Mouse (Mus musculus) ES-E14 (cell line): Measurements from ENCODE around the gene Wbp1l. TPM values are rescaled to one million over a fixed set of nuclear protein-coding genes. Genes with fewer than 3 reads are reported as not detected.

ENCODE experiments used
- DNase-seq: peaks from one replicate; pipeline ENCODE4 v3.0.0-alpha.2; 2013; ENCODE audit warnings: low read depth, low spot score
- H3K27ac ChIP-seq: 2 replicates; pipeline ENCODE4 v1.5.1; 2012; ENCODE audit warnings: low read depth, mild to moderate bottlenecking, low read length, moderate library complexity, mixed read lengths; ENCODE audit not compliant: poor library complexity, insufficient read depth, severe bottlenecking
- H3K36me3 ChIP-seq: 2 replicates; pipeline ENCODE4 v1.6.1; 2012; ENCODE audit warnings: mild to moderate bottlenecking, low read length, moderate library complexity, mixed read lengths; ENCODE audit not compliant: control insufficient read depth, poor library complexity, insufficient read depth, severe bottlenecking
- H3K4me1 ChIP-seq, 2 experiments: fragments of 150-350 bp in 1 of 2; sonication (generic) in 1 of 2; 2 replicates each; pipeline ENCODE4 v1.6.1; 2012; ENCODE audit warnings: low read length in 2 of 2, mild to moderate bottlenecking in 1 of 2, mixed read lengths in 1 of 2; ENCODE audit not compliant: control insufficient read depth in 2 of 2, insufficient read depth in 2 of 2, poor library complexity in 1 of 2
- H3K4me3 ChIP-seq, 2 experiments: fragments of 150-350 bp in 1 of 2; sonication (generic) in 1 of 2; 2 replicates each; pipeline ENCODE4 v1.5.1; 2012; ENCODE audit warnings: low read length in 2 of 2, low read depth in 1 of 2, mild to moderate bottlenecking in 1 of 2, mixed read lengths in 1 of 2; ENCODE audit not compliant: insufficient read depth in 1 of 2, poor library complexity in 1 of 2, severe bottlenecking in 1 of 2
- H3K9ac ChIP-seq: 2 replicates; pipeline ENCODE4 v1.6.1; 2012; ENCODE audit warnings: low read depth, mild to moderate bottlenecking, low read length, mixed read lengths; ENCODE audit not compliant: poor library complexity, insufficient read depth, severe bottlenecking
- H3K9me3 ChIP-seq: fragments of 150-350 bp; sonication (generic); 2 replicates; pipeline ENCODE4 v1.6.1; 2012; ENCODE audit warnings: low read depth, mild to moderate bottlenecking, low read length; ENCODE audit not compliant: control insufficient read depth, insufficient read depth
- CHD2 ChIP-seq: IDR thresholded peaks from 2 replicates; pipeline ENCODE4 v1.6.1; 2014; ENCODE audit warnings: mild to moderate bottlenecking, low read depth, low read length, inconsistent platforms
- HCFC1 ChIP-seq: IDR thresholded peaks from 2 replicates; pipeline ENCODE4 v1.6.1; 2012; ENCODE audit warnings: low read length, inconsistent platforms, borderline replicate concordance; ENCODE audit not compliant: insufficient read depth
- MAFK ChIP-seq: IDR thresholded peaks from 2 replicates; pipeline ENCODE4 v1.6.1; 2014; ENCODE audit warnings: mild to moderate bottlenecking, low read depth, low read length, inconsistent platforms; ENCODE audit not compliant: insufficient read depth
- ZC3H11A ChIP-seq: IDR thresholded peaks from 2 replicates; pipeline ENCODE4 v1.6.1; 2012; ENCODE audit warnings: low read depth, mild to moderate bottlenecking, inconsistent platforms, low read length, borderline replicate concordance
- ZNF384 ChIP-seq: IDR thresholded peaks from 2 replicates; pipeline ENCODE4 v1.6.1; 2012; ENCODE audit warnings: low read depth, low read length, inconsistent platforms
- in situ Hi-C, 2 experiments: fragments of 600-800 bp; cut with MboI; formaldehyde crosslinking; loops; one replicate each; pipeline ENCODE4 v1.15.1; 2025; ENCODE audit warnings: low sequenced_read_pairs in 2 of 2, inconsistent platforms in 1 of 2; ENCODE audit not compliant: unreplicated experiment in 2 of 2
- total RNA-seq: library from RNA; depleted of rRNA; stranded (reverse); fragments of 300-350 nt; gene quantifications from 2 replicates; pipeline ENCODE4 v1.2.3, GENCODE M21; 2012

Wbp1l gene
- total RNA-seq, 1 experiment, result 40.2 TPM

GRCm38 (mm10) chr19:46558009-46558408, 40.9 kb upstream of the Wbp1l start:
- TF ChIP-seq ZNF384 (no peak), HCFC1 (no peak), ZC3H11A (no peak), CHD2 (no peak), MAFK (no peak)
- H3K4me1 ChIP-seq, result peaks cover 0 to 16% of the 10 kb centered on the region in 2 experiments; a peak in 1 of 4 replicates

DNA sequence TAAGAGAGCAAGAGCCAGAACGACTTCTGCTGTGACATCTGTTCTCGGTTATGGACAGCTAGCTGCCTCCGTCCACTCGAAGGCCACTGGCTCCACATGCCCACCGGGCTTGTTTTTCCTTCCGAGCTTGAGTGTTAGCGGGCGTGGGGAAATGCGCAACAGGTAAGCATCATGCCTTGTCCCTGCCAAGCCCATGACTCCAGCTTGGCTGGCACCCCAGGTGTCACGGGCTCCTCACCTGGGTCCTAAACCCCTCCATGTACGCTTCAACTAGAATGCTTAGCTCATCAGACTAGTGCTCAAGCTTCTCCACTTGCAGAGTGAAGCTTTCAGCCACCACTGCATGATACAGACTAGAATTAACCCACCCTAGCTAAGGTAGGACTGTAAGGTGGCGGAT, 40.3 kb upstream of the Wbp1l start:
- DNase-seq, result no peak
- Histone ChIP-seq H3K27ac (no peak overlapping the region), H3K9ac (no peak overlapping the region), H3K4me1 (peaks cover 2 to 16% of the 10 kb centered on the region in 2 experiments; a peak in 3 of 4 replicates), H3K4me3 (peak overlapping the region in 1 of 2 experiments; percentile 11; a peak in 1 of 4 replicates), H3K36me3 (no peaks in the 10 kb centered on the region), H3K9me3 (no peaks in the 10 kb centered on the region)
- in situ Hi-C loops, result no loop called here
- TF ChIP-seq ZNF384 (no peak), CHD2 (no peak), MAFK (0 out of 2 replicates have a peak, but pooled peaks have one; percentile 15)

More at GRCm38 (mm10) chr19:46558009-46558408, 40.9 kb upstream of the Wbp1l start:
- no peak for DNase-seq
- in situ Hi-C loops, result no loop called here
- H3K9ac ChIP-seq, result no peak overlapping the region
- no peaks in the 10 kb centered on the region for H3K36me3 ChIP-seq
- no peak overlapping the region for H3K27ac ChIP-seq
- H3K4me3 ChIP-seq, result no peak overlapping the region
- H3K9me3 ChIP-seq, result no peaks in the 10 kb centered on the region

DNA sequence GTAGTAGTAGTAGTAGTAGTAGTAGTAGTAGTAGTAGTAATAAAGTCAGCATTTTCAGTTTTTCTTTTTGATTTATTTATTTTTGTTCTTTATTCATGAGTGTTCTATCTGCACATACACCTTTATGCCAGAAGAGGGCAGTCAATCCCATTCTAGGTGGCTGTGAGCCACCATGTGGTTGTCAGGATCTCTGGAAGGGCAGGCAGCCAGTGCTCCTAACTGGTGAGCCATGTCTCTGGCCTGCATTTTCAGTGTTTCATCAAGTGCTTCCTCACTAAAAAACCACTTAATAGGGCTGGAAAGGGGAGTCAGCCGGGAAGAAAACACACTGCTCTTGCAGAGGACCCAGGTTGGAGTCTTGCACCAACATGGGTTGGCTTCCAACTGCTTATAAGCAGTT, 36.8 kb upstream of the Wbp1l start:
- Histone ChIP-seq H3K4me1 (peaks cover 7 to 19% of the 10 kb centered on the region in 2 experiments; a peak in 3 of 4 replicates), H3K36me3 (no peaks in the 10 kb centered on the region; the same call in 1 of the 2 replicates), H3K27ac (no peak overlapping the region), H3K4me3 (no peak overlapping the region), H3K9ac (peak overlapping the region; percentile 62; the same call in 1 of the 2 replicates), H3K9me3 (no peaks in the 10 kb centered on the region)
- in situ Hi-C loops, result no loop called here
- DNase-seq, result peak; percentile 39
- no peak for TF ChIP-seq ZC3H11A
- no peak for TF ChIP-seq MAFK
- no peak for TF ChIP-seq ZNF384
- TF ChIP-seq HCFC1, result no peak
- no peak for TF ChIP-seq CHD2

DNA sequence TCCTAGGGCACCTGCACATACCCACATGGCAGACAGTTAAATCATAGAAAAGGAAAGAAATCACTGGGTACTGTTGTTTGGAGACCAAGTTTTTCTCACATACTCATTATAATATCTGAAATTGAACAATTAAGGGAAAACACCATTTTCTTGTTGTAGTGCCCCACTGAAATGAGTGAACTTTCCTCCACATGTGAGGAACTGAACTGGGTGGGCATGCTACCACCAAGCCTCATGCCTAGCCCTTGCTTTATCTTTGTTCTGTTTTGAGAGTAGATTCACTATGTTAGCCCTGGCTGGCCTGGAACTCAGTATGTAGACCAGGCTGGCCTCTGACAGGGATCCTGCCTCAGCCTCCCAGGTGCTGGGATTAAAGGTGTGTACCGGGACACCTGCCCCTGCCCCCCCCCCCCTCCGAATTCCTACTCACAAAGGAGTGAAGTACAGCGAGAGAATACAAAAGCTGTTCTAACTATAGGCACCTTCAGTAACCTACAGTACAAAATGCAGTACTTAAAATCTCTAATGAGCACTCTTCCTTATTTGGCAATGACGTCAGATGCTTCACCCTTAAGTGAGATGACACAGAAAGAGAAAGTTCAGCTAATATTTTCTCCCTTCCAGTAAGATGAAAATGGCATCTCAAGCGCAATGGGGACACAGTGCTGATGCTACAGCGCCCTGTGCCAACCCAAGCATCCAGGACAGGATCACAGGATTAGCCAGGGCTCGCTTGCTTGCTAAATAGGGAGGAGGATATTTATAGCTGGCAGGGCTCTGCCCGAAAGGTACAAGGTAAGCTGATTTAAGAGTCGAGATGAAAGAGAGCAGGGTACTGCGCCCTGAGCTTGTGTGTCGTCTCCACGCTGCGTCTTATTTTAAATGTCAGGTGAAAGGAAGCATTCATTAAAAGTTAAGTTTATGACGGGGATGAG, 36.0 kb upstream of the Wbp1l start:
- H3K36me3 ChIP-seq, result no peaks in the 10 kb centered on the region; the same call in 1 of the 2 replicates
- TF ChIP-seq CHD2 (no peak), HCFC1 (no peak), ZNF384 (no peak)
- DNase-seq, result no peak
- no peak overlapping the region for H3K27ac ChIP-seq
- peaks cover 7 to 17% of the 10 kb centered on the region in 2 experiments; a peak in 3 of 4 replicates for H3K4me1 ChIP-seq
- H3K9me3 ChIP-seq, result no peaks in the 10 kb centered on the region
- H3K4me3 ChIP-seq, result no peak overlapping the region
- H3K9ac ChIP-seq, result no peak overlapping the region
- in situ Hi-C loops, result no loop called here
